Mouse (Mus musculus) heart, adult 2 months (tissue): ENCODE data around the gene Dpy30.

Experiments
- EP300 ChIP-seq: fragments of 200-500 bp; IDR thresholded peaks from 2 replicates; pipeline ENCODE4 v1.6.1; 2011; ENCODE audit warnings: low read depth, low read length, control low read depth; ENCODE audit not compliant: insufficient read depth
- POLR2A ChIP-seq: fragments of 200-500 bp; IDR thresholded peaks from 2 replicates; pipeline ENCODE4 v1.6.1; 2011; ENCODE audit warnings: mild to moderate bottlenecking, low read depth, low read length, control low read depth; ENCODE audit not compliant: insufficient read depth

DNA sequence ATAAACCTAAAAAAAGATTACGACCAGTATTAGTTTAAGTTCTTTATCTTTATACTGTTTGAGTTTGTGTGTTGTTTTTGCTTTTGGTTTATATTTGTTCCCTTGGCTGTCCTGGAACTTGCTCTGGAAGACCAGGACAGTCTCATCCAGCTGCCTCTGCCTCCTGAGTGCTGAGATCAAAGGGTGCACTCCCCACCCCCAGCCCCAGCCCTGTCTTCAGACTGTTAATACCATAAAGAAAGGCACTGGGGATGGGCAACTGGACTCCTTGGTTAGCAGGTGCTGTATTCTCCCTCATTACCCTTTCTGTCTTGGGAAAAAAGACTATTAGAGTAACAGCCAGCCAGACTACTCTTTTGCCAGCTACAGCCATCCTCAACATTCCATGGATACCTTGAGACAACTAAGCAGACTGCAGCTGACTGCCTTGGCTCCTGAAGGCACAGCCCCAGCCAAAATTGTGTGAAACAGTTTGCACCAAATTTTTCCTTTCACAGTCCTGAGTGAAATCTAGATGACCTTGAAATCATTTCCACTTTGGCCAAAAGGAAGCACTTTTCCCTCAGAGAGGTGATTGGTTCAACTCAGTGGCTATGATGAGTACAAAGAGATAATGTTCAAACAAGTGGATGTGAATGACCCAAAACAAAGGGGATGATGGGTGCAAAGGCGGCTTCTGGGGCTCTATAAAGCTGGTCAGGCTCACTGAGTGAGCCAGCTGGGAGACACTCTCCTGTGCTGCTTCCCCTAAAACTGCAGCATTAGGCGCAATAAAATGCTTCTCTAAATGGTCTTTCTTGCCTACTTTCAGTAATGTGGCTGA is 59.2 kb downstream of the Dpy30 start:
- TF ChIP-seq EP300 (no peak), POLR2A (no peak)
